Mouse (Mus musculus) kidney, adult 2 months (tissue): ENCODE measurements at regions not wholly inside any gene's neighbourhood (a gene's known extent, or its start where the extent isn't known, plus 50 kb on each side); places are given as distances from the start of the nearest gene placed in this dataset.

Experiments
- CTCF ChIP-seq: fragments of 200-500 bp; conservative IDR thresholded peaks from 2 replicates; pipeline ENCODE4 v1.5.1; 2011; ENCODE audit warnings: low read depth, mild to moderate bottlenecking, control low read depth, low read length, moderate library complexity, mixed read lengths; ENCODE audit not compliant: insufficient read depth, insufficient read length
- POLR2A ChIP-seq: fragments of 200-500 bp; IDR thresholded peaks from one replicate; pipeline ENCODE4 v1.6.1; 2011; ENCODE audit warnings: low read depth, low read length, control low read depth

DNA sequence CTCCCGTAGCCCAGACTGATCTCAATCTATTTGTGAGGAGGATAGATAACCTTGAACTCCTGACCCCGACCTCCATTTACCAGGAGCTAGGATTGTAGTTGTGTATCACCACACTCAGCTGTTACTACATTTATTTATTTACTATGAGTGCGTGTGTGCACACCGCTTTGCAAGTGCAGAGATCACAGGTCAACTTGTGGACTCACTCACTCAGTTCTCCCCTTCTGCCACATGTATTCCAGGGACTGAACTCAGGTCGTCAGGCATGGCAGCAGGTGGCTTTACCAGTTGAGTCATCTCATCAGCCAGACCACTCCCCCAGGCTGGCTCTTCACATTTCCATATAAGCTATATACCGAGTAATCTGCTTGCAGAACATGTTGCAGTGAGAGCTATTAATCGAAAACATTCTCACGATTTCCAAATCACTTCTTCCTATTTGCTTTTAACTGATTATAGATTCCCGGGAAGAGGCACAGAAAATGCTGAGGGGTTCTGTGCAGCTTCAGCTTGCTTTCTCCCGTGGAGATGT is 104.4 kb upstream of the Lrig1 start:
- no peak for TF ChIP-seq CTCF
- no peak for TF ChIP-seq POLR2A
